Mouse (Mus musculus) frontal cortex, adult (tissue): ENCODE results near the gene Iqcf3.
A peak's percentile ranks its signal among the peaks of the same experiment; 100 is the strongest.

Experiments
- ATAC-seq: cut with Nextera tagmentation; 2 replicates; pipeline ENCODE4 v1.9.2; 2017; ENCODE audit warnings: mild to moderate bottlenecking, moderate library complexity, mixed read lengths; ENCODE audit not compliant: low TSS enrichment

Gene Iqcf3

DNA sequence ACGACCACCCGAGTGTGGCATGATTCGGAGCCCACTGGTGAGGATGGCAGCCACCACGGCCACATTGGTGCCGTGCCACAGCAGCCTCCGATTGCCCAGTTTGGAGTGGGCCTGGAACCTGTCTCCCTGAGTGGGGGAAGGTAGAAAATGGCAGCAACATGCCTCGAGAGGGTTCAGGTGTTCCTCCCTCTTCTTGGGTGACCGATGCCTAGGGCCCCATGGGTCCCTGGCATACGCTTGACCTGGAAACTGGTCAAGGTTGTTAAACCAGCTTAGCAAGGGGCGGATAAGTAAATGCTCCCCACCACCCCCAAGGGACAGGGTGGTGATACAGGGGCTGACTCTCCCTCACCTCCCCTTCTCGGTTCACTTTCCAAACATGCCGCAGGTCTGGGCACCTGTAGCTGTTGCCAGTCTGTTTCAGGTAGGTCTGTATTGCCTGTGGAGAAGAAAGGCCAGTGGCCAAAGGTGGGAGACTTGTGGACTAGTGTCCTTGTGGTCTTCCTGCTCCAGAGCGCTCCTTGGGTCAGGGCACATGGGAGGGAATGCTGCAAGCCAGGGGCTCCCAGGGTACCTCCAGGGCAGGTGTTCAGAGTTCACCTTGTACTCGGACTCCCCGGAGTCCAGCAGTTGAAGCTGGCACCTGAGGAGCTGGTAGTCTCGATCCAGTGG, 88.2 kb downstream of the Iqcf3 start:
- ATAC-seq: no peak

DNA sequence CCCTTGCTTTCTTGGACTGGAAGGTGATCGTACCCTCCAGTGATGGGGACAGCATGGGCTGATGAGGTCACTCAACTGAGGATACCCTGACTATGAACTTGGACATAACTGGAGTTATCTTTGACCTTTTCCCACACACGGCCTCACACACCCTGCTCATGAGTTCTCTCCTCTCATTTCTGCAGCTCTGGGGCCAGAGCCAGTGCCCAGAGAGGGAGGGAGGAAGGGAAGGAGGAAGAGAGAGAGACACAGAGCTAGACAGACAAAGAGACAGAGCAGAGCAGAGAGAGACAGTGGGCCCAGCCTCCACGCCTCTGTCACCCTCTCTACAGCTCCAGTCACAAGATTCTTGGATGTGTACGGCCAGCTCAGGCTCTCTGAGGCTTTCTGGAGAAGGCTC, 89.1 kb downstream of the Iqcf3 start:
- no peak for ATAC-seq

DNA sequence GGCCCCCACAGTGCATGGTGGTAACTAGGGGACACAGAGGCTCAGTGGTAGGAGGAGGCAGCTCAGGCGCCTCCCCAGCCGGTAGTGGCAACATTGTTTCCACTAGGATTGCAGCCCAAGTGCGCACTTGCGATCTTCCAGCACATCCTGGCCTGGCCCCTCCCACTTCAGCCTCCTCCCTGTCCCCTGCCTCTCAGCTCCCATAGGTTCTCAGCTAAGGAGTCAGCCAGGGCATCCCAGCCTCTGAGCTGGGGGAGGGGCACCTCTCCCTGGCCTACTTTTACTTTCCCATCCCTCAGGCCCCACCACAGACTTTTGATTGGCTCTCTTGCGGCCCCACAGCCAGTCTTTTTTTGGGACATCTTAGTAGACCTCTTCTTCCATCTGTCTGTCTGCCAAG, 89.5 kb downstream of the Iqcf3 start:
- peak; percentile 8; the same call in 1 of the 2 replicates for ATAC-seq

DNA sequence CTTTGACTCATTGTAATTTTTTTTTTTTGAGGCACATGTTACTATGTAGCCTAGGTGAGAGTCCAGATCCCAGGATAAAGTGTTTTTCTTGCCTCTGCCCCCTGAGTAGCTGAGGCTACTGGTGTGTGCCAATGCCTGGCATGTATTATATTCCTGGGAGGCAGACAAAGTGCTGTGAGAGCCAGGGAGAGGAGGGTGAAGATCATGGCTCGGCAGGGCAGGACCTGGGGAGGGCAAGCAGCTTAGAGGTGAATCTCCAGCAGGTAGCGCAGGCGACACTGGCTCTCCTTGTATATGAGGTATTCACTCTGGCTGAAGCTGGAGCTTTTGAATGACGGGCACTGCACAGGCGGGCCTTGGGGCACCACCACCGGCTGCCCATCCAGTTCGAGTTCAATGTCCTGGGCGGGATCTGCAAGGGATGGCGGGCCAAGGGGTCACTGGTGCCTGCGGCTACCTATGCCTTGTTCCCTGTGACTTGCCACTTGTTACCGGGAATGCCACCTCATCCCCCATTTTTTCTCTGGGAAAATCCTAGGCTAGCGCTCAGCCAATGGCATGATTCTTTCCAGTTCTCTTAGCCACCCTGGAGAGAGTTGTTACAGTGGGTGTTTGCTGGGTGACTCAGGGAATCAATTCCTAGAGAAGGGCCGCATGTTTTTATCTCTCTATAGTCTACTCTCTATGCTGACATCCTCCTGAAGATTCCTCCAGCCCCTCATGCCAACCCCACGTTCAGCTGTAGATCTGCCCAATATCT, 90.3 kb downstream of the Iqcf3 start:
- peak; percentile 29; the same call in 1 of the 2 replicates for ATAC-seq

DNA sequence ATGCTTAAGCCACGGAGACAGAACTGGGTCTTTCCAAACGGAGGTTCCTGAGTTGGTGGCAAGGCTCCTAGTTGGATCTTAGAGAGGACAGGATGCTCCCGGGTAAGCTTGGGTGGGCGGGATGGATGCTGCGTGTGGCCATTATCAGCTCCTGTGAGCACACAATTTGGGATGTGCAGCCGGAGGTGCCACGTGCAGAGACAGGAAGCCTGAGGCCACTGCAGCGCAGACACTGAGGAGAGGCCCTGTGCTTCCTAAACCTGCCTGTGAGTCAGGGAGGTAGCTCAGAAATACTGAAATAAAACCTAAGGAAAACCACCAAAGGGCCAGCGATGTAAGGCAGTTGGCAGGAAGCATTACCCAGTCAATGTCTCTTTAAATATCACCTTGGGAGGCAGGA, 91.7 kb downstream of the Iqcf3 start:
- ATAC-seq: no peak

DNA sequence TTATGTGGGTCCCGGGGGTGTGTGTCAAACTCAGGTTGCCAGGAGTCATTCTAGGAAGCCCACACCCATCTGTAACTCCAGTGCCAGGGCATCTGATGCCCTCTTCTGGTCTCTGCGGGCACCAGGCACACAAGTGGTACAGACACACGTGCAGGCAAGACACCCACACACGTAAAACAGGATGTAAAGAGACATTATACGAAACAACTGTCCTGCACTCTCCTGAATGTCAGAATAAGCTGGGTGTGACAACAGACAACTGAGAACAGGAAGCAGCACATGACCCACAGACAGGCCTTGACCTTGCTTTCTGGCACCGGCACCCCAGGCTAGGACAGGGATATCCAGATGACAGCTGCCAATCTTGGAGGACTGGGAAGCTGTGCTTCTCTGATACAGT, 92.1 kb downstream of the Iqcf3 start:
- no peak for ATAC-seq

DNA sequence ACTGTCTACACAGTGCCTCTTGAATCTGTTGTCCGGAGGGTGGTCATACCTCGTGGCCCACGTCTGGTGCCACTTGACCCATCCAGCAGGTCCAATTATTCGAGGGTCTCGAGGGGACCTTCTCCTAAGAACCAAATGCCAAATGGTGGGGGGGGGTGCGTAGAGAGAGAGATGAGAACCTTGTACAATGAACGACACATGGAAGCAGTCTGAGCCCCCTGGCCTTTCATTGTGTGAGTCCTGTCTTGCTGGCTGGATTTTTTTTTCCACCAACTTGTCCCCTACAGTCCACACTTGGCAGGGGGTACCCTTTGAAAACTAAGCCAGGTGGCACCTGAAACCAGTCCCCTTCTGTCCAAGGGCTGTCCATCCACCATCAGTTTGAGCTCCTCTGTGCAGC, 93.7 kb downstream of the Iqcf3 start:
- no peak for ATAC-seq

DNA sequence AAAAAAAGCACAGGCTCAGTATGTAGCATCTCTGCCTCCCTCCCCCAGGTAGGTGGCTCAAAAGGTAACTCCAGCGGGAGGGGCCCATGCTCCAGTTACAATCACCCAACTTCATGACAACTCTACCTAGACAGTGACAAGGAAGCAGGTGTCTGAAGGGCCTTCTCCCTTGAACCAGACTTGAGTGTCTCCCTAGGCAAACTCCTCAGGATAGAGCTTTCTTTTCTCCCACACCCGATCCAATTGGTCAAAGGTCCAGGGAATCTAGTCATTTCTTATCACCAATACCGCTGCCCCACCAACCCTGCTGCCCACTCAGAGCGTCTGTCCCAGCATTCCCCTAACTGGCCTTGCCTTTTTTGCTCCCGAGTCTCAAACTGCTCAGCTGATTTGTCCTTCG, 94.7 kb downstream of the Iqcf3 start:
- ATAC-seq: no peak

DNA sequence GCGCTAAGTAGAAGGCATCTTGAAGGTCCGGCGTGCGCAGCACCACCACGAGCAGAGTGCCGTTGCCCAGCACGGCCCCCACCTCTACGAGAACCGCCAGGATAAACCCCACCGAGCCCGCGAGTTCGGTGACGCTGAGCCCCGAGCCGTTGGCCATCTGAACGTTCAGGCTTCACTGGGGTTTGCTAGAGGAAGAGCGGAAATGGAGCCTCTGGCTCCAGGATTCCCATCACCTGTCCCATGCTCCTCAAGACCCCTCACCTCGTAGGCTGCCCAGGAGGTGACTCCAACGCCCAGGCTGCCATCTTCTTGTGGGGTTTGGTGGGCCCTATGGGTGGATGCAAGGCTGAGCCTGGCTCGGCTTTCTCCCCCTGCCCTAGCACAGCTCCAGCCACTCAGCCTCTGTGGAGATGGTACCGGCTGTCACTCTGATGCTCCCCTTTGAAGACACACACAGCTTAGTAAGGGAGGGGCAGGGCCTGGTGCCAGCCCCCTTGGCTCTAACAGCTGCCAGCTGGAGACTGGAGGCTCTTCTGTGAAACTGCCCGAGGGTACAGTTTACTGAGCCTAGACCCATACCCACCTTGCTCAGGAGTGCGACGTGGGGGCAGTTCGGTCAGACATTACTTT, 95.7 kb downstream of the Iqcf3 start, which contains the start of gene Gpr62:
Gene Gpr62 (minus strand): TSS at position 368 of the 630 bp plus-strand sequence.
- ATAC-seq: peak; percentile 43; the same call in 1 of the 2 replicates

DNA sequence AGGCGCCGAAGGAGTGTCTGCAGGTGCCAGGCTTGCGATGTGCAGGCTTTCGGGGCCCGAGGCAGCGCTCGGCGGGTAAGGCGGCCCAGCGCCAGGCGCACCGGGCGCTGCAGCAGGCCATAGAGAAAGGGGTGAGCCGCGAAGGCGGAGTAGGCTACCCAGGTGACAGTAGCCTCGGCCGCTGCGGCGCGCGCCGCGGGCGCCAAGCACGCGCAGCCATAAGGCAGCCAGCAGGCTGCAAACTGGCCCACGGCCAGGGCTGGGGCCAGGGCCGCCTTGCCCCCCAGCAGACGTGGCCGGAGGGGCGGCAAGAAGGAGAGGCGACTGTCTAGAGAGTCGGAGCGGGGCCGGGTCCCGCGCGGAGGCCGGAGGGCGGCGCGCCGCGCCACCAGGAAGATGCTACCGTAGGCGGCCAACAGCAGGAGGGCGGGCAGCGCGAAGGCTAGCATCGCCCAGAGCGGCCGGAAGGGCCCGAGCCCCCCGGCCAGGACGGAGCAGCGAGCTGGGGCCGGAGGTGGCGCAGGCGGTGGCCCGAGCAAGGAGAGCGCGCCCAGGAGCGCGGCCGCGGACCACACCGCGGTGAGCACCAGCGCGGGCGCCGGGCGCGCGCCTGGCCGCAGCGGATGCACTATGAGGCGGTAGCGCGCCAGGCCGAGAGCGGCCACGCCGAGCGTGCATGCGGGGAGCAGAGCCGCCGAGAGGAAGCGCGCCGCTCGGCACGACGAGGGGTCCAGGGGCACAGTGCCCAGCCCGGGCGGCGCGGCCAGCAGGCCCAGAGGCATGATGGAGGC, 96.5 kb downstream of the Iqcf3 start:
- ATAC-seq: peak; percentile 83

DNA sequence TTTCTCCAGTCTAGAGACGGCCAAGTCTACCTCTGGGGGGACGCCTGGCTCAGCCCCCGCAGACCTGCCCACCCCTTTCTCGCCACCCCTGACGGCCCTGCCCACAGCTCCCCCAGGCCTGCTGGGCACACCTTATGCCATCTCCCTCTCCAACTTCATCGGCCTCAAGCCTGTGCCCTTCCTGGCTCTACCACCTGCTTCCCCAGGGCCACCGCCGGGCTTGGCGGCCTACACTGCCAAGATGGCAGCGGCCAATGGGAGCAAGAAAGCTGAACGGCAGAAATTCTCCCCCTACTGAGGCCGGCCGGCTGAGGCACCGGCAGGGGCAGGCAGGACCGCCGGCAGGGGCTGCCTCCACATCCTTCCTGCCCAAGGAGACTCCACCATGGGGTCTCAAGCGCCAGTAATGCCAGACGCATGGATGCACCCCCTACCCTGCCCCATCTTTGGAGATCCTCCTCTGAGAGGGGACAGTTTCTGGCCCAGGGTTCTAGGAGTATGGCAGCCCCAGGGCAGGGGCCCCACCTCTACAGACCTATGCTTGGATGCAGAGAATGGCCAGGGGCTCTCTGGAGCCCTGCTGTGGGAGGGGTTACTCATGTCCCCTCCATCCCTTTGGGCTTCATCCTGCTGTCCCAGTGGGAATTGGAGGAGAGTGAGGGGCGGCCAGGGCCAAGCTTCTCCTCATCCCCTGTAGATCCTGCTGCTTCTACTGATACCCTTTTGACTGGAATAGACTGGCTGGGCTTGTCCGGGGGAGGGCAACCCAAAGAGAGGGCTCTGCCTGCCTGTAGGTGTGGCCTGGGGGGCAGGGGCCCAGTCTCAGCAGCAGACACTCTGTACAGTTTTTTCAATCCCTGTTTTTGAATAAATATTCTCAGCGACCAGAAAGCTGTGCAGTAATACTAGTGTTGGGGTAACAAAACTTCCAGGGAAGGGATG, 98.0 kb downstream of the Iqcf3 start:
- ATAC-seq: no peak

DNA sequence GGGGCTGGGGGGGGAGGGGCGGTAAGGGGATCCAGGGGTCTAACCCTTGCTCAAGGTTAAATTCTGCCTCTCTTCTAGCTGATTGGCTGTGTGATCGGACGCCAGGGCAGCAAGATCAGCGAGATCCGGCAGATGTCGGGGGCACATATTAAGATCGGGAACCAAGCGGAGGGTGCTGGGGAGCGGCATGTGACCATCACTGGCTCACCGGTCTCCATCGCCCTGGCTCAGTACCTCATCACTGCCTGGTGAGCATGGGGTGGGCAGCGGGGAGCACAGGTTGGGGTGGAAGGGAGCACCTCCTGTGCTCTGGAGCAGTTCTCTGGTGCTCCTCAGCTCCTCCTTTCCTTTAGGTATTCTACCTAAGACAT, 99.0 kb downstream of the Iqcf3 start:
- no peak for ATAC-seq

DNA sequence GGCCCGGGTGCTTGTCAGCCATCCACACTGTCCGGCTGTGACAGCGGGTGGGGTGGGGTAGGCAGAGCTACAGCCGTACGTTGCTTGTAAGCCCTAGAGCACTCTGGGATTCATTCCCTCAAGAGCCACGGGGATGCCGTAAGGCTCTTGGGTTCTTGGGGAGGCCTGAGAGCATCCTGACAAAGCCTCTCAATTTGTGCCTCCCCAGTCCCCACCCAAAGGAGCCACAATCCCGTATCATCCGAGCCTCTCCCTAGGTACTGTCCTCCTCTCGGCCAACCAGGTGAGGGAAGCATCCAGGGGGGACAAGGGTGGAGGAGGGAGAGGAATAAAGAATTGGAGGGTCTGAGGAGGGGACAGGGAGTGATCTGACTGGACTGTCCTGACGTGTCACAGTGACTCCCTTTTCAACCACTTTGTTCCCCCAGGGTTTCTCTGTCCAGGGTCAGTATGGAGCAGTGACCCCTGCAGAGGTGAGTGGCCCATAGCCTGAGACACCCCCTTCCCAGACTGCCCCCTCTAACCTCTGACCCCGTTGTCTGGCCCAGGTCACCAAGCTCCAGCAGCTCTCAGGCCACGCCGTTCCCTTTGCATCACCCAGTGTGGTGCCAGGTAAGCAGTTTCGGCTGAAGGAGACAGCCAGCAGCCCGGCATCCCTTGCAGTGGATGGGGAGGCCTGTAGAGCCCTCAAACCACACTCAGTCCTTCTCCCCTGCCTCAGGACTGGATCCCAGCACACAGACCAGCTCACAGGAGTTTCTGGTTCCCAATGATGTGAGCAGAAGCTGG, 99.6 kb downstream of the Iqcf3 start:
- no peak for ATAC-seq

DNA sequence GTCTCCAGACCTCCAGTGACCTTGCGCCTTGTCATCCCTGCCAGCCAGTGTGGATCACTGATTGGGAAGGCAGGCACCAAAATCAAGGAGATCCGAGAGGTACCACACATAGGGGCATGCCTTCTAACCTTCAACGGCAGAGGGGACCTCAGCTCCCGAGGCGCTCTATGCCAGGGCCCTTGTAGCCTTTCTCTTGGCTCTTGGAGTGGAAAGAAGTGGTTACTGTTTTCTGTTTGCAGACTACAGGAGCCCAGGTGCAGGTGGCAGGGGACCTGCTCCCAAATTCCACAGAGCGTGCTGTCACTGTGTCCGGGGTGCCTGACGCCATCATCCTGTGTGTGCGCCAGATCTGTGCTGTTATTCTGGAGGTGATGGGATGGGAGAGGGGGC, 100.4 kb downstream of the Iqcf3 start:
- no peak for ATAC-seq

DNA sequence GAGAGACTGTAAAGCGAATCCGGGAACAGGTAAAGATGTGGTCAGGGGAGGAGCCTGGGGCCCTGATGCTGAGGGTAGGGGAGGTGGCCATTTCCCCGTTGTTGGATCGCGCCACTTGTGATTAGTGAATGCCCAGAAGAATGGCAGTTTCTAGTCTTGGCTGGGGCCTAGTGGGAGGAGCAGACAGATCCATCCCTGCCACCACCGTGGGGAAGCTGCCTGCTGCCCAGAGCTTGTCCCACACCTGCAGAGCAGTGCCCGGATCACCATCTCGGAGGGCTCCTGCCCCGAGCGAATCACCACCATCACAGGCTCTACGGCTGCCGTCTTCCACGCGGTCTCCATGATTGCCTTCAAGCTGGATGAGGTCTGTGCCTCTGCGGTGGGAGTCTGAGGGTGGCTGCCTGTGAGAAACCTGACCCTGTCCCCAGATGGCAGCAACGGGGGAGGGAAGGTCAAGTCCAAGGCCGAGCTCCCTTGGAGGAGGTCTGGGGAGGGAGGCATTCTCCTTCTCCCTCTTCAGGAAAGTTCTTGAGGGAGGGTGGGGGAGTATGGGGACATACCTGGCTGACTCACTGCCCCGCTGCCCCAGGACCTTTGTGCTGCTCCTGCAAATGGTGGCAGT, 100.9 kb downstream of the Iqcf3 start:
- ATAC-seq: no peak

DNA sequence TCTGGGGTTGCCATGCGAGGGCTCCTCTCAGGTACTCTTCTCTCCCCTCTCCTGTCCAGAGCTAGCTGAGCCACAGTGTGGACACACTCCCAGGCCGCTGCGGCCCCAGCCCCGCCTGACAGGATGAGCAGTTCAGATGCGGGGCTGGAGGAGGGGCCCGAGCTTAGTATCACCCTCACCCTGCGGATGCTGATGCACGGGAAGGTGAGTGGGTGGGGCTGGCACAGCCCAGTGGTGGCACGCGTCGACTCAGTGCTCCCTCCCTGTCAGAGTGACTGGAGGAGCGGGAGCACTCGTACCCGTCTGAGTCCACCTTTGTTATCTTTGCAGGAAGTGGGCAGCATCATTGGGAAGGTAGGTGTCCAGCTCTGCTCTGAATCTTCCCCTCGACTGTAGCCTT, 101.5 kb downstream of the Iqcf3 start:
- ATAC-seq: no peak

DNA sequence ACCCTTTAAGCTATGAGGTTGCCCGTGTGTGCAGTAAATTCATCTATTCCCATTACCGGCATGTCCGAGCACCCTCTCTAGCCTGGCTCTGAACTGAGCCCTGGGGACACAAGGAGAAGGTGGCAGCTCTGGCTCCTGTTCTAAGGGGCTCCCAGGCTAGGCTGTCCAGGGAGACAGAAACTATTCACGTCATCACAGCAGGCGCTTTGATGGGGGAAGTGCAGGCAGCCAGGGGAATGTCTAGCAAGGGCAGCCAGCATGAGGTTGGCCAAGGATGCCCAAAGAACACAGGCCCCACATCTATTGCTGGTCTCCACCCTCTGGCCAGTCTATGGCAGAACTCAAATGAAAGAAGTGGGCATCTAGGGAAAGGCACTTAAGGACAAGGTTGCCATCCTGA, 103.5 kb downstream of the Iqcf3 start:
- ATAC-seq: no peak

DNA sequence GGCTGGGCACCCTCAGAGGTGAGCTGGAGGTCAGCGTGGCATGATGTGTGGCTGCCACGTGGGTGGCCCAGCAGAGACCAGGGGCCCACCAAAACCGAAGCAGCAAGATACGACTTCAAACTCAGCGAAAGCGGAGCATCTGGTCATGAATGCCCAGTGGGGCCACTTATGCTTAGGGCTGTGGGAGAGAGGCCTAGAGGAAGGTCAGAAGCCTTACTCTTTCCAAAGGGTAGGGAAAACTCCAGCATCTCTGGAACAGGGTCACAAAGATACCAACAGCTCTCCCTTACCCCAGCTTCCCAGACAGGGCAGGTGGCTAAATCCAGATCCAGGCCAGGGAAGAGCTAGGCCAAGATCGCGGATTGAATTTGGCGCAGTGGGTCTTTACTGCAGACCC, 104.3 kb downstream of the Iqcf3 start:
- no peak for ATAC-seq

DNA sequence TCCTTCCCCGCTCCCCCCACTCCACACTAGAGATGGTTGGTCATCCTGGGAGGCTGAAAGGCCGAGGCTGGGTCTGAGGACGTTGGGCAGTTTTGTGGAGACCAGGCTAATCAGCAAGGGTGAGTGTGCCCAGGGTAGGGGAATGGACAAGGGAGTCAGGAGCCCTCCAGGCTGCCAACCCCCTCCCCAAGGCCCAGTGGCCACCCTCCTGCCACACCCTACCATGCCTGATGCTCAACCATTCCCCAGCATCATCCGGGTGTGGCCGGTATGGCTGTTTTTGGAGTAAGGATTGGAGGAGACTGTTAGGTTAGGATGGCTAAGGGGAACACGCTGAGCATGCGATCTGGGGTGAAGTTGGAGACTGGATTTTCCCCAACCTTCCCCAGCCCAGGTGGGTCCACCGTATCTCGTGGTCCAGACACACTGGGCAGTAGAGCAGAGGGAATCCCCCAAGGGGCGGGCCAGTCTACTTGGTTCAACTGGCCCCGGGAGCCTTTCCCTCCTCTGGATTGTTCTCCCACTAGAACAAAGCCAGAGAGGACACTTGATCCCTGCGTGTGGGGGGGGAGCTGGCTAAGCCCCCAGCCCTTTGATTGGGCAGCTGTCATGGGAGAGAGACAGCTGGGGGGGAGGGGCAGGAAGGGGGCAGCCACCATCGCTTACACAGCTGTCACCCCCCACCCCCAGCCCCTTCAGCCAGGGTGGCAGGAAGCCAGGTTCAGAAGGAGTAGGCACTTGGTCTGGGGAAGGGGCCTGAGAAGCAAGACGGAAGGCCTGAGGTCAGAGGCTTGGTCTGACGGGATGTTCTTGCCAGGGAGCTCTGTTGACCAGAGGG, 104.9 kb downstream of the Iqcf3 start:
- no peak for ATAC-seq
